Mouse (Mus musculus): ENCODE measurements at regions not wholly inside any gene's neighbourhood (a gene's known extent, or its start where the extent isn't known, plus 50 kb on each side); places are given as distances from the start of the nearest gene placed in this dataset.

- DNase-seq (ENCODE audit: low spot score), result no peak
Observed at GRCm38 (mm10) chrX:112984668-112985067, 200.6 kb downstream of the Chm start.

DNA sequence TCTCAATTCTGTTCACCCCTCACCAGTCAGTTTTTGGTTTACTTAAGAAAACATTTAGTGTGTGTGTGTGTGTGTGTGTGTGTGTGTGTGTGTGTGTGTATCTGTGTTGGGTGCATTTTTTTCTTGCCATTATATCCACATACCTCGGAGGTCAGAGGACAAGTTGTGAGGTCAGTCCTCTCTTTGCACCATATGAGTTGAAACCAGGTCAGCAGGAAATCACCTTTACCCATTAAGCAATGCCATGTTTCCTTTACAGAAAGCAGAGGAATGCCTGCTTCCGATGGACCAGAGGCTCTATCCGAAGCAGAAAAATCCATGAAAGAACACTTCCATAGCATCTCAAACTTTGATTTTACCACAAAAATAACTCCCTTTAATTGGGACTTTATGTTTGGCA is 201.2 kb downstream of the Chm start:
- DNase-seq (ENCODE audit: low spot score), result no peak

DNA sequence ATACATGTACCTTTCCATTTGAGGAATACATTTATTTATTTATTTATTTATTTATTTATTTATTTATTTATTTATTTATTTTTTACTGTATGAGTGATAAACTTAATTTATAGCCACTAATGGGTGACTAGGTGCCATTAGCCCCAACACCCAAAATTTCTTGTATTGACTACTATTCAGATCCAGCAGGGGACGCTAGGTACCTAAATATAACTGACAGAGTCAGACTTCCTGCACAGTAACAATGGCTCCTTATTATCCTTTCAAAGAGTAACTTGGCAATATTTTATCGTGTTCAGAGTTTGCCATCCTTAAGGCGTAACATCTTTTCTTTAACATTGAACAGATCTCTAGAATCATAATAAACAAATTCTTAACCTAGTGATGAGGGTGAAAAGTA is 206.7 kb downstream of the Chm start:
- DNase-seq (ENCODE audit: low spot score), result peak; percentile 25

- no peak for DNase-seq (ENCODE audit: low spot score)
Observed at GRCm38 (mm10) chrX:112964093-112964492, 221.2 kb downstream of the Chm start.

DNA sequence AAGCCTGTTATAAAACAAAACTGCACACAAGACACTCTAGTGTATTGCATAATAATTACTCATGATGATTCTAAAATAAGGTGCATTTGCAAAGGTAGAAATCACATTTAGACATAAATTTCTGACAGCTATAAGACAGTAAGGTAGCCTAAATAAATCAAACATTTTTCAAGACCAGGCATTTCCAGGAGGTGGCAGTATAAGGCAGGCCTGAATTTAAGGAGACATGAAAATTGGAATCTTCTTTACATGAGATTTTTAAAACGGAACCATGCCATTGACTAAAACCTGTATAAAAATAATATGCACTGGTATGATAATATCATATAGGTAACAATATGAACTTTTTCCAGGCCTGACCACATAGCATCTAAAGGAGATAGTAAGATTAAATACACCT is 235.5 kb downstream of the Chm start:
- DNase-seq (ENCODE audit: low spot score), result no peak

- no peak for DNase-seq (ENCODE audit: low spot score)
Observed at GRCm38 (mm10) chrX:112947521-112947920, 237.8 kb downstream of the Chm start.

GRCm38 (mm10) chrX:112925542-112926182 is 227.2 kb upstream of the Pof1b start:
- DNase-seq (ENCODE audit: low spot score), result no peak

DNA sequence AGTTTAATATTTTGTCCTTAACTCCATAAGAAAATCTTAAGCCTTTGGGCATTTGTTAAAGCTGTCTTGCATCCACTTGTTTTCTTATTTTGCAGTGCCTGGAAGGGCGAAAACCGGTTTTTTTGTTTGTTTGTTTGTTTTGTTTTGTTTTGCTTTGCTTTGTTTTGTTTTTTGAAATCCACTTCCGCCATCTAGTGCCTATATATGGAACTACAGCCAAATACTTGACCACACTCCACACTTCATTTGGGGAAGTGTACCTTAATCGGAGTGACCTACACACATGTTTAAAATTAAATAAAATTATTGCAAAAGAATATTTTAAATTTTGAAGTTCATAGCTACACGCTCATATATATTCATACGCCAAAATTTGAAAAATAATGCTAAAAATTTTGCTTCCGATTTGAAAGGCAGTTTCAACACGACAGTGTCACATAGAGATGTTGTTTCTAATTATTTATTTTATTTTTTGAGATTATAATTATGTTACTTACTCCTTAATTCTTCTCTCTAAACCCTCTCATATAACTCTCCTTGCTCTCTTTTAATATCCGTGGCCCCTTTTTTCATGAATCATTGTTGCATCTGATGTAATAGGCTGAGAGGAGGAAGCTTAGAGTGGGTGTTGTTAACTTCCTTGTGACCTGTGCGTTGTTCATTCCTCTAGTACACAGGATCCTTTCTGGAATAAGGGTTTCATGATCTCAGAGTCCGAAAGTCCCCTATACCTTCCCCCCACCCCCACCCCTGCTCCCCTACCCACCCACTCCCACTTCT is 205.4 kb upstream of the Pof1b start:
- DNase-seq (ENCODE audit: low spot score), result peak; percentile 4

DNA sequence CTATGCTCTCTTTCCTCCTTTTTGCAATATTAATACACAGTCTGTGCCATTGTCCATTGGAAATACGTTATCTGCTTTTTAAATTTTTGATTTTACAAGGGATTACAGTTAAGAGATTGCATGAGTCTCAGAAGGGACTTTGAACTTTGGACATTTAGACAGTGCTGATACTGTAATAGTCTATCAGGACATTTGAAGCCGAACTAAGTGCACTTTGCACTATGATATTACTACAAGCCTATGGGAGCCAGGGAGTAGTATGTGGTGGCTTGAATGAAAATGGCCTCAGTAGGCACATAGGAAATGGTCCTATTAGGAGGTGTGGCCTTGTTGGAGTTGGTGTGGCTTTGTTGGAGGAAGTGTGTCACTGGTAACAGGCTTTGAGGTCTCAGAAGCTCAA is 188.1 kb upstream of the Pof1b start:
- DNase-seq (ENCODE audit: low spot score), result no peak
